Mouse (Mus musculus) ES-E14 (cell line): ENCODE results near the gene Tff3. TPM values are rescaled to one million over a fixed set of nuclear protein-coding genes. Genes with fewer than 3 reads are reported as not detected.

Experiments
- DNase-seq: peaks from one replicate; pipeline ENCODE4 v3.0.0-alpha.2; 2013; ENCODE audit warnings: low read depth, low spot score
- H3K27ac ChIP-seq: 2 replicates; pipeline ENCODE4 v1.5.1; 2012; ENCODE audit warnings: low read depth, mild to moderate bottlenecking, low read length, moderate library complexity, mixed read lengths; ENCODE audit not compliant: poor library complexity, insufficient read depth, severe bottlenecking
- H3K36me3 ChIP-seq: 2 replicates; pipeline ENCODE4 v1.6.1; 2012; ENCODE audit warnings: mild to moderate bottlenecking, low read length, moderate library complexity, mixed read lengths; ENCODE audit not compliant: control insufficient read depth, poor library complexity, insufficient read depth, severe bottlenecking
- H3K4me1 ChIP-seq, 2 experiments: fragments of 150-350 bp in 1 of 2; sonication (generic) in 1 of 2; 2 replicates each; pipeline ENCODE4 v1.6.1; 2012; ENCODE audit warnings: low read length in 2 of 2, mild to moderate bottlenecking in 1 of 2, mixed read lengths in 1 of 2; ENCODE audit not compliant: control insufficient read depth in 2 of 2, insufficient read depth in 2 of 2, poor library complexity in 1 of 2
- H3K4me3 ChIP-seq, 2 experiments: fragments of 150-350 bp in 1 of 2; sonication (generic) in 1 of 2; 2 replicates each; pipeline ENCODE4 v1.5.1; 2012; ENCODE audit warnings: low read length in 2 of 2, low read depth in 1 of 2, mild to moderate bottlenecking in 1 of 2, mixed read lengths in 1 of 2; ENCODE audit not compliant: insufficient read depth in 1 of 2, poor library complexity in 1 of 2, severe bottlenecking in 1 of 2
- H3K9ac ChIP-seq: 2 replicates; pipeline ENCODE4 v1.6.1; 2012; ENCODE audit warnings: low read depth, mild to moderate bottlenecking, low read length, mixed read lengths; ENCODE audit not compliant: poor library complexity, insufficient read depth, severe bottlenecking
- H3K9me3 ChIP-seq: fragments of 150-350 bp; sonication (generic); 2 replicates; pipeline ENCODE4 v1.6.1; 2012; ENCODE audit warnings: low read depth, mild to moderate bottlenecking, low read length; ENCODE audit not compliant: control insufficient read depth, insufficient read depth
- CHD2 ChIP-seq: IDR thresholded peaks from 2 replicates; pipeline ENCODE4 v1.6.1; 2014; ENCODE audit warnings: mild to moderate bottlenecking, low read depth, low read length, inconsistent platforms
- HCFC1 ChIP-seq: IDR thresholded peaks from 2 replicates; pipeline ENCODE4 v1.6.1; 2012; ENCODE audit warnings: low read length, inconsistent platforms, borderline replicate concordance; ENCODE audit not compliant: insufficient read depth
- MAFK ChIP-seq: IDR thresholded peaks from 2 replicates; pipeline ENCODE4 v1.6.1; 2014; ENCODE audit warnings: mild to moderate bottlenecking, low read depth, low read length, inconsistent platforms; ENCODE audit not compliant: insufficient read depth
- ZC3H11A ChIP-seq: IDR thresholded peaks from 2 replicates; pipeline ENCODE4 v1.6.1; 2012; ENCODE audit warnings: low read depth, mild to moderate bottlenecking, inconsistent platforms, low read length, borderline replicate concordance
- ZNF384 ChIP-seq: IDR thresholded peaks from 2 replicates; pipeline ENCODE4 v1.6.1; 2012; ENCODE audit warnings: low read depth, low read length, inconsistent platforms
- in situ Hi-C, 2 experiments: fragments of 600-800 bp; cut with MboI; formaldehyde crosslinking; loops; one replicate each; pipeline ENCODE4 v1.15.1; 2025; ENCODE audit warnings: low sequenced_read_pairs in 2 of 2, inconsistent platforms in 1 of 2; ENCODE audit not compliant: unreplicated experiment in 2 of 2
- total RNA-seq: library from RNA; depleted of rRNA; stranded (reverse); fragments of 300-350 nt; gene quantifications from 2 replicates; pipeline ENCODE4 v1.2.3, GENCODE M21; 2012

Tff3 gene
- total RNA-seq, 1 experiment = not detected

DNA sequence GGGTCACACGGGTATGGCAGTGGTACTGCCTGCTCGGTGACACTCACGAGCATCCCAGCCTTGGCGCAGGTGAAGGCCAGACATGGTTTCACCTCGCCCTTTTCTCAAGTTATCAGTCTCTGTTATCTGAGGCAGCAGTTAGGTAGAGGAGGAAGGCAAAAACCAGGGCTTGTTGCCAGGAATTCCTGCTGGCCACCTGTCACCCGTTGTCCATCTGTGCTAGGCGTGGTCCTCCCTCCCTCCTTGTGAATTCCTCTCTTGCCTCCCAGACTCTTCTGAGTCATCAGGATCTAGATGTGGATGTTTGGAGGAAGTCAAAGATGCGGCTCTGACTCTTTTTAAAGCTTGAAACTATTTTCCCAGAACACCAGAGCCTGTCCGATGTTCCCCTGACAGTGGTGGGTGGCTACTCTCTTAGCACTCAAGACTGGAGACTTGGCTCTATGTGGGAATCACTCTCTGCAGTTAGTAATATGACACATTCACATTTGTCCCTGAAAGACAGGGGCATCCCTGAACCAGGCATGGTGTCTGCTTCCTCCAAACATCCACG lies 1.9 kb upstream of the Tff3 start:
- no peak overlapping the region for H3K4me3 ChIP-seq
- DNase-seq = no peak
- no peaks in the 10 kb centered on the region for H3K9me3 ChIP-seq
- no peak for TF ChIP-seq HCFC1
- no peaks in the 10 kb centered on the region for H3K36me3 ChIP-seq
- H3K4me1 ChIP-seq = peaks cover 0 to 3% of the 10 kb centered on the region in 2 experiments; a peak in 1 of 4 replicates
- H3K9ac ChIP-seq = no peak overlapping the region
- H3K27ac ChIP-seq = no peak overlapping the region
- in situ Hi-C loops = no loop called here

DNA sequence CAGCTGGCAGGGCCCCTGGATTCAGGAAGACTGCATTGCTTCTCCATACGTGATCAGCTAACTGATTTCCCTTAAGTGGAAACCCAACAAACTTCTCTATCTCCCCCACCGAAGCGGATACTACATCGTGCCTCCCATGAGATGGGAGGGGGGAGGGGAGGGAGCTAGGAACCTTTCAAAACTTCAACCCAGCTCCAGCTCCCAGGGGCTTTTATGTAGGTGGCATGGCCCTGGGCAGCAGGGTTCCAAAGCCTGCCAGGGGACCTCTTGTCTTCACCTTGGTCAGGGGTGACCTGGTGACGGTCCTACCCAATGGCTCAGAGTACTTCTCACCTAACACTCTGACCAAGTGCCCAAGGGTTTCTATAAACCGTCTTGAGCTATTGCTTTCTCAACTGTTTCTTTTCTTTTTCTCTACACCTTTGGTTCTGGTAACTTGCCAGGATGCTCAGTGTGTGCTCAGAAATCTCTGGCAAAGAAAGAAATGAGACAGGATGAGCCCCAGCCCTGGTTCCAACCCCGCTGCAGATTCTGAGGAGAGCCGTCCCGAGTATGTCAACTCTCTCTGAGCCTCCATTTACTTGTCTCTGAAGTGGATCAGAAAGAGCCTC lies 633 bp downstream of the Tff3 start:
- no peak overlapping the region for H3K27ac ChIP-seq
- no peak overlapping the region for H3K9ac ChIP-seq
- H3K9me3 ChIP-seq = no peaks in the 10 kb centered on the region
- H3K36me3 ChIP-seq = no peaks in the 10 kb centered on the region
- in situ Hi-C loops = no loop called here
- no peak for DNase-seq
- no peak for TF ChIP-seq CHD2
- TF ChIP-seq ZC3H11A = no peak
- TF ChIP-seq MAFK = no peak
- no peak for TF ChIP-seq HCFC1
- no peak for TF ChIP-seq ZNF384
- H3K4me1 ChIP-seq = peaks cover 0 to 9% of the 10 kb centered on the region in 2 experiments; a peak in 2 of 4 replicates
- H3K4me3 ChIP-seq = no peak overlapping the region

GRCm38 (mm10) chr17:31125548-31126266 lies 3.7 kb downstream of the Tff3 start:
- DNase-seq = no peak
- in situ Hi-C loops = no loop called here
- H3K9me3 ChIP-seq = no peaks in the 10 kb centered on the region
- H3K9ac ChIP-seq = no peak overlapping the region
- peaks cover 0 to 7% of the 10 kb centered on the region in 2 experiments; a peak in 2 of 4 replicates for H3K4me1 ChIP-seq
- H3K27ac ChIP-seq = no peak overlapping the region
- TF ChIP-seq HCFC1 = no peak
- no peak for TF ChIP-seq ZC3H11A
- TF ChIP-seq ZNF384 = no peak
- no peak for TF ChIP-seq MAFK
- TF ChIP-seq CHD2 = no peak
- no peak overlapping the region for H3K4me3 ChIP-seq
- H3K36me3 ChIP-seq = no peaks in the 10 kb centered on the region

DNA sequence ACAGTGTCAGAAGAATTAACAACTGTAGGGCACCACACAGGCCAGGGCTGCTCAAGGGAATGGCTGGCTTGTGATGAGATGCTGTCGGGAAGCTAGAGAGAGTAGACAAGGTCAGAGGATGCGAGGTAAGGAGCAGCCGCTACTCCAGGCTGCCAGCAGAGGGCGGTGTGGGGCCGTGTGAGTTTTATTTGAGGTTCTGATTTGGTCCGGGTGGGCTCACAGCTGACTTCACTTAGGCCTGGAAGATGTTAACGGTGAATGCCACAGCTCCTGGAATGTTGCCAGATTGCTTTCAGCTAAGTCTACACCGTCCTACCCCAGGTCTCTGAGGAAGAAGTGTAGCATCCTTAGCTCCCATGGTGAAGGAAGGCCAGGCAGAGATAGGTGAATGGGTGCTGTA lies 7.5 kb downstream of the Tff3 start:
- H3K4me3 ChIP-seq = no peak overlapping the region
- no peak overlapping the region for H3K9ac ChIP-seq
- H3K4me1 ChIP-seq = peaks cover 3 to 20% of the 10 kb centered on the region in 2 experiments
- DNase-seq = peak; percentile 68
- H3K27ac ChIP-seq = no peak overlapping the region
- TF ChIP-seq HCFC1 (no peak), ZNF384 (no peak)
- H3K9me3 ChIP-seq = no peaks in the 10 kb centered on the region
- H3K36me3 ChIP-seq = no peaks in the 10 kb centered on the region
- in situ Hi-C loops = no loop called here
